Mouse (Mus musculus) neural tube, embryonic 13.5 days (tissue): ENCODE results near the gene Fgfr2. TPM values are rescaled to one million over a fixed set of nuclear protein-coding genes. Genes with fewer than 3 reads are reported as not detected.

Source experiments
- ATAC-seq: fragments of 200-750 bp; cut with Nextera tagmentation; 2 replicates; pipeline ENCODE4 v1.8.0; 2017; ENCODE audit warnings: low read depth, mild to moderate bottlenecking, moderate TSS enrichment, moderate library complexity
- H3K27ac ChIP-seq: fragments of 300-500 bp; sonication (generic); replicated peaks from 2 replicates; pipeline ENCODE4 v1.5.1; 2015; ENCODE audit warnings: moderate library complexity, mild to moderate bottlenecking, inconsistent platforms
- H3K27me3 ChIP-seq: fragments of 300-500 bp; sonication (generic); 2 replicates; pipeline ENCODE4 v1.6.1; 2015; ENCODE audit warnings: mild to moderate bottlenecking, inconsistent platforms
- H3K36me3 ChIP-seq: fragments of 300-500 bp; sonication (generic); 2 replicates; pipeline ENCODE4 v1.6.1; 2015; ENCODE audit warnings: mild to moderate bottlenecking, inconsistent platforms
- H3K4me1 ChIP-seq: fragments of 300-500 bp; sonication (generic); replicated peaks from 2 replicates; pipeline ENCODE4 v1.6.1; 2015; ENCODE audit warnings: inconsistent platforms
- H3K4me2 ChIP-seq: fragments of 300-500 bp; sonication (generic); 2 replicates; pipeline ENCODE4 v1.6.1; 2015; ENCODE audit warnings: inconsistent platforms, mild to moderate bottlenecking, moderate library complexity
- H3K4me3 ChIP-seq: fragments of 300-500 bp; sonication (generic); 2 replicates; pipeline ENCODE4 v1.5.1; 2015; ENCODE audit warnings: mild to moderate bottlenecking, inconsistent platforms
- H3K9ac ChIP-seq: fragments of 300-500 bp; sonication (generic); 2 replicates; pipeline ENCODE4 v1.6.1; 2015; ENCODE audit warnings: moderate library complexity, mild to moderate bottlenecking, inconsistent platforms
- H3K9me3 ChIP-seq: fragments of 300-500 bp; sonication (generic); 2 replicates; pipeline ENCODE4 v1.6.1; 2016; ENCODE audit warnings: inconsistent platforms
- WGBS: fragments of 180-500 bp; shearing (Covaris S2); methylation state at CpG from one replicate; pipeline ENCODE4 v1.1.7; 2015; 5-methylcytosine and 5-hydroxymethylcytosine counted together
- polyA plus RNA-seq: library from polyadenylated mRNA; unstranded; fragments of >200 nt; fragmentation: Nextera tagmentation; extraction: Ambion mirVana; gene quantifications from 2 replicates; pipeline ENCODE4 v1.2.1, GENCODE M21; 2015

Fgfr2 gene
- polyA plus RNA-seq, 1 experiment from 2014 or later: 22.9 TPM

DNA sequence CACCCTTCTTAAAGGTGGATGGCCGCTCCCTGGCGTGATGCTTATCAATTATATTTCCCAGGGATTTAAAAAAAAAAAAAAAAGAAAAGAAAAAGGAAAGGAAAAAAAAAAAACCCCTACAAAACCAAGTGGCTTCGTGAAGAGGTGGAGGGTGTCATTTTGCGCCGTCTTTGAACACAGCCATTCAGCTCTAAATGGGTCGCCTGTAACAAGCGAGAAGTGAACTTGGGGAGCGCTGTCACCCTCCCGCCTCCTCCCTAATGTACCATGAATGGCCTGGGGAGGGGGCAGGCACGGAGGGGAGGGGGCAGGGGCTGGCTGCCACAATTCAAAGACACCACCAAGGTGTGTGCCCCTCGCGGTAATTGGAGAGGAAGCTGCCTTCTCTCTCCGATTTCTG is 1478.6 kb downstream of the Fgfr2 start:
- under 1% methylated on average over 12 of the region's 13 CpGs for WGBS
- no peaks in the 10 kb centered on the region for H3K9me3 ChIP-seq
- no peak overlapping the region for H3K27ac ChIP-seq
- ATAC-seq: no peak
- no peak overlapping the region for H3K9ac ChIP-seq
- H3K4me3 ChIP-seq: 0 out of 2 replicates have a peak overlapping the region, but pooled peaks have one; percentile 10
- H3K36me3 ChIP-seq: no peaks in the 10 kb centered on the region
- H3K27me3 ChIP-seq: peaks cover 100% of the 10 kb centered on the region
- peaks cover 40% of the 10 kb centered on the region for H3K4me1 ChIP-seq
- peak overlapping the region; percentile 28 for H3K4me2 ChIP-seq

GRCm38 (mm10) chr7:131644051-131644450 is 1479.1 kb downstream of the Fgfr2 start:
- H3K9ac ChIP-seq: no peak overlapping the region
- peak overlapping the region; percentile 28 for H3K4me2 ChIP-seq
- no peaks in the 10 kb centered on the region for H3K36me3 ChIP-seq
- peaks cover 35% of the 10 kb centered on the region for H3K4me1 ChIP-seq
- under 1% methylated on average over 16 of the region's 16 CpGs for WGBS
- H3K9me3 ChIP-seq: no peaks in the 10 kb centered on the region
- no peak overlapping the region for H3K27ac ChIP-seq
- 0 out of 2 replicates have a peak overlapping the region, but pooled peaks have one; percentile 10 for H3K4me3 ChIP-seq
- peaks cover 97% of the 10 kb centered on the region for H3K27me3 ChIP-seq
- no peak for ATAC-seq

DNA sequence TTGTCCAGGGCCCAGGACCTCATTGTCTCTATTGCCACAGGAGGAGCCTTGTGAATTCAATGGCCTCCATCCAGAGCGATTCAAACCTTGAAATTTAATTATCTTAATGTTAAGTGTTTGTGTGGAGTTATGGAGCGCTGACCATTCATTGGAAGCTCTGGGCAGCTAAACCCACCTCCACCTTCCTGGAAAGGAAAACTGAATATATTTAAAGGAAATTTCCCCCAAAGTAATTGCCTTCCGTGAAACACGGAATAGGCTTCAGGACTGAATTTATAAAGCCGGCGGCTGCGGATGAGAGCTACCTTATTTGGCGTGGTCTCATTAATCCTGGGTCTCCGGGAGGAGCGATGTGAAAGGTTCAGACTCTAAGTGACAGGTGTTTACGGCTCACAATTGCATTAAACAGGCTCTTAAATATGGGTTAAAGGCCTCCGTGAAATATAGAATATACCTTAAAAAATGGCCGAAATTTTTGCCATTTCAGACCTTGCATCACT is 1479.8 kb downstream of the Fgfr2 start:
- Histone ChIP-seq H3K27ac (no peak overlapping the region), H3K4me2 (0 out of 2 replicates have a peak overlapping the region, but pooled peaks have one; percentile 28), H3K27me3 (peaks cover 90% of the 10 kb centered on the region), H3K4me3 (0 out of 2 replicates have a peak overlapping the region, but pooled peaks have one; percentile 10), H3K9ac (no peak overlapping the region), H3K36me3 (no peaks in the 10 kb centered on the region), H3K9me3 (no peaks in the 10 kb centered on the region), H3K4me1 (peaks cover 29% of the 10 kb centered on the region)
- ATAC-seq: no peak
- WGBS: 10% methylated on average over 13 of the region's 13 CpGs

DNA sequence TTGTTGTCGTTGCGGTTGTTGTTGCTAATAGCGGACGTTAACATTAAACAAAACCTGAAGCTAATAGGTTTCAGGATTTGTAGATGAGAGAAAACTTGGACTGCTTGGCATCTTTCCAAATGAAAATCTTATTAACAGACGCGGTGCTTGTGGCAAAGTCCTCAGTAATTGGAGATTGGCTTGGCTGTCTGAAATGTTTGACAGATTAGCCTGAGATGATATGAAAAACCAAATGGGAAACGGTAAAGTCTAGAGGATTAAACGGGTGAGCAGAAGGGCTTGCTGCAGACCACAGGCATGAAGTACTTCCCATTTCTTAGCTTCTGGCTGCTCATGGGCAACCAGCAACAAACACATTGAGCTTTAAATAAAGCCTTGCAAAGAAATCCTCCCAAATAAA is 1493.6 kb downstream of the Fgfr2 start:
- Histone ChIP-seq H3K4me1 (peaks cover 5% of the 10 kb centered on the region; the same call in 1 of the 2 replicates), H3K36me3 (no peaks in the 10 kb centered on the region), H3K4me2 (no peak overlapping the region), H3K27ac (no peak overlapping the region), H3K4me3 (no peak overlapping the region), H3K9ac (no peak overlapping the region), H3K9me3 (no peaks in the 10 kb centered on the region), H3K27me3 (no peaks in the 10 kb centered on the region; the same call in none of the 2 replicates)
- no peak for ATAC-seq
- WGBS: 75% methylated on average over 8 of the region's 8 CpGs

DNA sequence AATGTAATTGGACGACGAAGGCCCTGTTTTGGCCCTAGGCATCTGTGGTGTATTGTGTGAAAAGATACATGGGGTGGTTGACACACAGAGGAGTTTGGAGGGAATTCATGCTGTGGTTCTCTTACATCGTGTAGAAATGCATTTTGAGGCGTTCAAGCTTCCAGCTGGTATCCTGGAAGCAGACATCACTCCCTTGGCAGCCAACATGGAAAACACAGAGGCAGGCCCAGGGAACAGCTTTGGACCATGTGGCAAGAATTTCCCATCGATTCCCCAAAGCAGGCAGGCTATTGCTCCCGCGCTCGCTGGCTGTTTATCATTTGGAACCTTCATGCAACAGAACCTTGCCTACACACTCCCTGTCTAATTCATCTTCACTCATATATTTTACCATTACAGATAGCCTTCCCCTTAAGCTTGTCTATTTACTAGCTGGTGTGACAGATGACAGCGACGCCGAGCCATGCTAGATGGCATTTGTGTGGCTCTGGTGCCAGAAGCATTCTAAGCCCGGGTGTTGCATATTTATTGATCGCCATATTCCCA is 1494.2 kb downstream of the Fgfr2 start:
- H3K36me3 ChIP-seq: no peaks in the 10 kb centered on the region
- H3K9me3 ChIP-seq: no peaks in the 10 kb centered on the region
- H3K4me2 ChIP-seq: no peak overlapping the region
- 78% methylated on average over 13 of the region's 13 CpGs for WGBS
- peaks cover 5% of the 10 kb centered on the region; the same call in 1 of the 2 replicates for H3K4me1 ChIP-seq
- no peaks in the 10 kb centered on the region; the same call in none of the 2 replicates for H3K27me3 ChIP-seq
- H3K9ac ChIP-seq: no peak overlapping the region
- H3K27ac ChIP-seq: no peak overlapping the region
- no peak overlapping the region for H3K4me3 ChIP-seq
- ATAC-seq: no peak

GRCm38 (mm10) chr7:131628356-131628755 is 1494.8 kb downstream of the Fgfr2 start:
- no peaks in the 10 kb centered on the region for H3K36me3 ChIP-seq
- no peak overlapping the region for H3K27ac ChIP-seq
- H3K4me2 ChIP-seq: no peak overlapping the region
- H3K4me3 ChIP-seq: no peak overlapping the region
- no peaks in the 10 kb centered on the region for H3K9me3 ChIP-seq
- H3K27me3 ChIP-seq: no peaks in the 10 kb centered on the region; the same call in none of the 2 replicates
- 88% methylated on average over 17 of the region's 17 CpGs for WGBS
- H3K9ac ChIP-seq: no peak overlapping the region
- peaks cover 5% of the 10 kb centered on the region; the same call in 1 of the 2 replicates for H3K4me1 ChIP-seq
- no peak for ATAC-seq

DNA sequence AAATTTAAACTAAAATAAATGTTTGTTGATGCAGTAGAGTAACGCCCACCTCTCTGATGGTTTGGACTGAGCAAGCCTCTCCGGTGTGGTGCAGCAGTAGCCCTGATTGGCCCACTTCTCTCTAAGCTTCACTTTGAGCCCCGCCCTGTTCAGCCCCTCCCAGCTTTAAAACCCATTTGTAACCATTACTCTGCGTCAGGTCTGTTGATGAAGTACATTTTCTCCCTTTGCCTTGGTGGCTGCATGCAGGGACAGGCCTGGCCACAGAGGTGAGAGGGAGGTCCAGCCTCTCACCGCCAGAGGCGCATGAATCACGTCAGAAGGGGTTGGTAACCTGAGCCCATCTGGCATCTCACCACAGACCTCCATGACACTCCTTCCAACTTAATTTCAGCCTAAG is 1513.5 kb downstream of the Fgfr2 start:
- no peaks in the 10 kb centered on the region for H3K9me3 ChIP-seq
- H3K4me3 ChIP-seq: no peak overlapping the region
- no peak overlapping the region for H3K4me2 ChIP-seq
- no peak overlapping the region for H3K27ac ChIP-seq
- no peaks in the 10 kb centered on the region for H3K36me3 ChIP-seq
- H3K4me1 ChIP-seq: no peaks in the 10 kb centered on the region
- peaks cover 2% of the 10 kb centered on the region; the same call in 1 of the 2 replicates for H3K27me3 ChIP-seq
- ATAC-seq: no peak
- WGBS: 34% methylated on average over 7 of the region's 7 CpGs
- H3K9ac ChIP-seq: no peak overlapping the region

- H3K4me2 ChIP-seq: no peak overlapping the region
- H3K27me3 ChIP-seq: peaks cover 11% of the 10 kb centered on the region; the same call in 1 of the 2 replicates
- WGBS: 90% methylated on average over 6 of the region's 6 CpGs
- H3K4me3 ChIP-seq: no peak overlapping the region
- no peaks in the 10 kb centered on the region for H3K4me1 ChIP-seq
- no peak for ATAC-seq
- H3K9ac ChIP-seq: no peak overlapping the region
- no peaks in the 10 kb centered on the region for H3K36me3 ChIP-seq
- no peak overlapping the region for H3K27ac ChIP-seq
- no peaks in the 10 kb centered on the region for H3K9me3 ChIP-seq
Observed at GRCm38 (mm10) chr7:131608049-131608448, 1515.1 kb downstream of the Fgfr2 start.

DNA sequence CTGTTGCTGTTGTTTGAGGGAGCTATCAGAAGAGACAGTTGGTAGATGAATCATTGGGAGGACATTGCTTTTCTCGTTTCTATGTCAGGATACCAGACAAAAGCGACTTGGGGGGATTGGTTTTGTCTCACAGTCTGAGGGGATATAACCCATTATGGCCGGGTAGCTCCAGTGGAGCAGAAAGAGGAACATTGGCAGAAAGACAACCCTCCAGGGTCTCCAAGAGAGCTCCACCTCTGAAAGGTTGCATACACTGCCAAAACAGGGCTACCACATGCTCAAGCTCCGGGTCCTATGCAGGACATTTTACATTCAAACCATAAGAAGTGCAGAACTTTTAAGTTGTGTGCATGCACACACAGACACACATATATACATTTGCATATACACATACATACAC is 1517.7 kb downstream of the Fgfr2 start:
- H3K9me3 ChIP-seq: no peaks in the 10 kb centered on the region
- no peak overlapping the region for H3K27ac ChIP-seq
- peaks cover 8% of the 10 kb centered on the region; the same call in 1 of the 2 replicates for H3K4me1 ChIP-seq
- no peaks in the 10 kb centered on the region for H3K36me3 ChIP-seq
- ATAC-seq: no peak
- H3K27me3 ChIP-seq: peaks cover 25% of the 10 kb centered on the region
- no peak overlapping the region for H3K4me3 ChIP-seq
- H3K4me2 ChIP-seq: no peak overlapping the region
- 70% methylated on average over 4 of the region's 4 CpGs for WGBS
- no peak overlapping the region for H3K9ac ChIP-seq

DNA sequence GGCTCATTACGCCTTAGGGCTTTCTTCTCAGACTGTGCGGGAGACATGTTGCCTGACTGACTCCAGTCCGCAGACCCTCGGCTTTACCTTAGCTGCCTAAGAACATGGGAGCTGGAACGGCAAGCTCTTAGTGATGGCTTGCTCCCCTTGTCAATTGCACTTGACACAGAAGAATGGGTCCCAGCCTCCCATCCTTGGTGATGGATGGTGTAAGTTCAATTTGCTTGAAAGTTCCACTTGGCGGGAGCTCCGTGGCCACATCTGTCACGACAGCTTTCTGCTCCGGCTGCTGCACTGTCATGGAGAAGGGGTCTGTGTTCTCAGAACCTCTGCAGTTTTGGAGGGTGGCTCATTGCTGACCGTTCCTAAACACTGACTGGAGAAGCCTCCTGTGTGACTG is 1518.2 kb downstream of the Fgfr2 start:
- Histone ChIP-seq H3K4me3 (no peak overlapping the region), H3K27me3 (peaks cover 30% of the 10 kb centered on the region), H3K4me1 (peaks cover 8% of the 10 kb centered on the region; the same call in 1 of the 2 replicates), H3K27ac (no peak overlapping the region), H3K9me3 (no peaks in the 10 kb centered on the region), H3K36me3 (no peaks in the 10 kb centered on the region), H3K9ac (no peak overlapping the region), H3K4me2 (no peak overlapping the region)
- WGBS: 84% methylated on average over 10 of the region's 10 CpGs
- ATAC-seq: no peak

- WGBS: 1% methylated on average over 9 of the region's 11 CpGs
- Histone ChIP-seq H3K27ac (no peak overlapping the region), H3K4me1 (peaks cover 14% of the 10 kb centered on the region), H3K9ac (no peak overlapping the region), H3K36me3 (no peaks in the 10 kb centered on the region), H3K4me3 (no peak overlapping the region), H3K4me2 (no peak overlapping the region), H3K9me3 (no peaks in the 10 kb centered on the region), H3K27me3 (peaks cover 44% of the 10 kb centered on the region)
- no peak for ATAC-seq
Observed at GRCm38 (mm10) chr7:131603186-131603585, 1520.0 kb downstream of the Fgfr2 start.

GRCm38 (mm10) chr7:131602106-131602505 is 1521.0 kb downstream of the Fgfr2 start:
- H3K27ac ChIP-seq: no peak overlapping the region
- WGBS: 51% methylated on average over 7 of the region's 7 CpGs
- peaks cover 20% of the 10 kb centered on the region for H3K4me1 ChIP-seq
- no peak for ATAC-seq
- no peak overlapping the region for H3K9ac ChIP-seq
- H3K36me3 ChIP-seq: no peaks in the 10 kb centered on the region
- no peak overlapping the region for H3K4me2 ChIP-seq
- H3K9me3 ChIP-seq: no peaks in the 10 kb centered on the region
- H3K27me3 ChIP-seq: peaks cover 51% of the 10 kb centered on the region
- no peak overlapping the region for H3K4me3 ChIP-seq

GRCm38 (mm10) chr7:131598483-131598824 is 1524.7 kb downstream of the Fgfr2 start:
- H3K4me2 ChIP-seq: peak overlapping the region; percentile 9
- H3K9me3 ChIP-seq: no peaks in the 10 kb centered on the region
- H3K4me1 ChIP-seq: peaks cover 20% of the 10 kb centered on the region
- peaks cover 71% of the 10 kb centered on the region for H3K27me3 ChIP-seq
- no peak overlapping the region for H3K27ac ChIP-seq
- peak; percentile 22 for ATAC-seq
- no peak overlapping the region; the same call in 1 of the 2 replicates for H3K9ac ChIP-seq
- WGBS: 4% methylated on average over 5 of the region's 5 CpGs
- no peak overlapping the region for H3K4me3 ChIP-seq
- no peaks in the 10 kb centered on the region for H3K36me3 ChIP-seq
